Mouse (Mus musculus) T-helper 1 cell (primary cell): ENCODE measurements around the gene Axl.
"Not testable (repeated sequence)": the region's sequence is repeated elsewhere in the genome, so short reads cannot be mapped to it uniquely, and the experiment has no call there.

Experiments
- in situ Hi-C: fragments of 300-600 bp; cut with MboI, MseI; formaldehyde crosslinking; loops from one replicate; pipeline ENCODE4 v1.15.1; 2025; ENCODE audit warnings: high pct_unique_total_duplicates

The Axl gene

DNA sequence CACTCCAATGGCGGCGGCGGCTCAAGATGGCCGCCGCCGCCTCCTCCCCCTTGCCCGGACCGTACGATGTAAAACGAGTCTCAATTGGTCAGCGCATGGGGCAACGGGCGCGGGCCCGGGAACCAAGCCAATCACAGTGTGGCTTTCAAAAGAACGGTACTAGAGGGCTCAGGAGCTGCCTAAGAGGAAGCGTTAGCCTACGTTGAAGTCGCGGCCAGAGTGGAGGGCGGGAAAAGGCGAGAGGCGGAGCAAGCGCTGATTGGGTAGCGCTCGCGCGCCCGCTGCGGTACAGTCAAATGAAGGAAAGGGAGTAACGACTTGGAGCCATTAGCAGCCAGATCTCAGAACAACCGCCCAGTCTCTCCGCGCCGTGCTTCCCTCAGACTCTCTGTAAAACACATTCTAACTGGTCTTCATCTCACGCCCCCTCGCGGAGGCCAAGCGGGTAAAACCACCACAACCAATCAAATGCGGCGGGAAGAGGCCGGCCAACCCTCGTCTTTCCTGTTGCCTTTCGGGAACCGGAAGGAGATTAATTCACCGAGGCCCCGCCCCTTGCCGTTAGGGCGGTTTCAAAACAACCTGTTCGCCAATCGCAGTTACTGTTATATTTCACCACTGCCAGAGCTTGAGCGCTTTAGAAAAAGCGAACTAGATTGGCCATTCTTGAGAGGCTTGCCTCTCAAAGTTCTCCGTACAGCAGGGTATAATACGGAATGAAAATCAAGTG, 33.6 kb downstream of the Axl start, which contains the start of gene Hnrnpul1:
Gene Hnrnpul1, minus strand, starts transcription at position 20 of the 730 bp plus-strand sequence.
- in situ Hi-C loops = loop anchor here (5.0 kb wide), 1 partner anchor 52 kb away; no protein-coding TSS in a partner anchor

DNA sequence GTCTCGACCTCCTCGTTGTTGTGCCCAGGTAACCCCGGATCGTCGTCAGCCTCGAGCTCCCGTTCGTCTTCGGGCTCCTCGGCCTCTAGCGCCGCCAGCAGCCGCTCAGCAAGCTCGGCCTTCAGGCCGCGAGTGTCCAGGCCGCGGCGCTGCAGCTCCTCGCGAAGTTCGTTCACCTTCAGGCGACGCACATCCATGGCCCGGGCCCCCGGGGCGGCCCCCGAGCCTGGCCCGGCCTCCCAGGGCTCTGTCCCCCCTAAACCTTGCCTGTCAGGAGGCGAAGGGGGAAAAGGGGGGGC, 34.1 kb downstream of the Axl start:
- in situ Hi-C loops = no loop called here

DNA sequence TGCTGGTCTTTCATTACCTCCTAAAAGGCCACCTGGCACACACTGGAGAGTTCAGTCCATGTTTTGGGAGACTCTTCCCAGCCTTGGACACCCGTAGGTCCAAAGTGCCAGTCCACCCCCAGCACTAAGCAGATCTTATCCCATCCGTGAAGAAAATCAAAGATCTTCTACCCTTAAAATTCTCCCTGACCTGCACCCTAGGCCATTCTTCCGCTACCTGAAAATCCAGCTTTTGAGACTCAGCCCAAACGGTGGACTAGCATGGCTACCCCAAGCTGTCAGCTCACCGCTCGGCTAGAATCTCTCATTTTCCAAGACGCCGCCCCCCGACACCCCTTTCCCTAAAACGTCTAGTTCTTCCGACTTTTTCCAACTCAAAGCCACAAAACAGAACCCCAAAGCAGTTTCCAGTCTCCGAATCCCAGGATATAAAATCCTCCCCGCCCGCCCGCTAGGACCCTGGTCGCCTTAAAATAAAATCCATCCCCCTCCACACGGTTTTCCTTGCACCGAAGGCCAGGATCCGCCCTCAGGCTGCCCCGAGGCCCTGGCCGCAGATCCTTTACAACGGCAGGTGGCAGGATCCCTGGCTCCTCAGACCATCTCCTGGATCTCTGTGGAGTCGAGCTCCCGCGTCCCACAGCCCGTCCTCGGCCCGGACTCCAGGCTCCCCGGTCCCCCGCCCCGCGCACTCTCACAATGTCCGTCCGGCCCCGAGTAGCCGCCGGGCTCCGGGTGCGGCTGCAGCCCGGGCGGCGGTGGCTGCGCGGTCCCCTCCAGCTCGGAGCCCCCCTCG, 34.7 kb downstream of the Axl start:
- in situ Hi-C loops = no loop called here

DNA sequence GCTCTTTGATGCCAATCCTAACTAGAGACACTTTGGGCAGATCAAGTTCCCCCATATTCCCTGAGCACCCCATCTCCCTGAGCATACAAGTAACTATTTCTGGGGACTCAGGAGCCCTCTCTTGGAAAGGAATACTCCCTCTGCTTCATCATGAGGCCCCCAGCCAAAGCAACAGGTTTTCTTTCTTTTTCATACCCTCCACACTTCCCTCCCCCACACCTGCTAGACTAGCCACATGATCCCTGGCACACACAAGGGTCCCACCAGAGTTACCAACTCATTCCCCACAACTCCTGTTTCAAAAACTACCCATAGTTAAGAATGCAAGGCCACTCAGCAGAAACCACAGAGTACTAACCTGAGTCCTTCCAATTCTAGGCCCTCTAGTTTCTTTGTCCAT, 35.4 kb downstream of the Axl start:
- in situ Hi-C loops = no loop called here

DNA sequence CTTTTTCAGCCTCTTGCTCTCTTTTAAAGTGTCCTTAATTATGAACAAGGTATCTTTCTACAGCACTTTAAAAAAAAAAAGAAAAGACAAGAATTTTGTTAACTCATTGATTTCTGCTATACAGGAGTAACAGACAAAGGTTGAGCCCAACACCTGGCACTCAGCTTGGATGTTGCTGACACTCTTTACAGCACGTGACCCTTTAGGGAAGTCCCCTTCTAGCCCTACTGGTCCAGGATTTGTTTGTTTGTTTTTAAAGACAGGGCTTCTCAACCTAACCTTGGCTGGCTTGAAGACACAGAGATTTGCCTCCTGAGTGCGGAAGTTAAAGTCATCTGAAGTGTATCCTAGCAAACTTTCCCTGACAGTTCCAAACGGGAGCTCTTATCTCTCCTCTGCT, 41.7 kb downstream of the Axl start:
- in situ Hi-C loops = loop anchor here (25.0 kb wide), 1 partner anchor 1440 kb away; the partner anchor contains the start of genes BC024978, Gm21983, Mia and Rab4b

DNA sequence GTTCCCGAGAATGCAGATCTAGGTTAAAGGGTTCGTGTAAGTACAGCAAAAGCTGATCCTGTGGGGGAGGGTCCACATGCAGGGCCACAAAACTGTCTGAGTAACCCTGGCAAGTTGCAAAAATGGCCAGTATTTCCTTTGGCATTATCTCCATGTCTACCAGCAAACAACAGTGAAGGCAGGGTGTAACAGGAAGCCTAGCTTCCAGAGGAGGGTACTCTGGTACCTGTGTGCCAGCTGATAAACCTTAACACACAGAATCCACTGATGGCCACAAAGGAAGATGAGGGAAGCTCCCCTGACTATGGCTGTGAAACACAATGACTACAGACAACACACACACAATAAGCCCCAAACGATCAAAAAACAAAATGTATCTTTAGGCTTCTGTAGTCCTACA, 50.2 kb downstream of the Axl start:
- in situ Hi-C loops = loop anchor here (25.0 kb wide), 1 partner anchor 1449 kb away; the partner anchor contains the start of genes BC024978, Gm21983, Mia and Rab4b

DNA sequence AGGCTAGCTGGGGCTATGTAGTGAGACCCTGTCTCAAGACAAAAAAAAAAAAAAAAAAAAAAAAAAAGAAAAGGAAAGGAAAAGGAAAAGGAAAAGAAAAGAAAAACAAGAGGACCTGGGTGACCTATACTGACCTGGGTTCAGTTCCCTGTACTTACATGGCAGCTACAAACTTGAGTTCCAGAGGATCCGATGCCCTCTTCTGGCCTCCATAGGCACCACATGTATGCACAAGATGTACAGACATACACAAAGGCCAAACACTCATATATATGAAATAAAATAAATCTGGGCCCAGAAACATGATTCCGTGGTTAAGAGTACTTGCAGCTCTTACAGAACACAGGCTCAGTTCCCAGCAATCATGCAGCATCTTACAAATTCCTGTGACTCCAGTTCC, 51.6 kb downstream of the Axl start:
- in situ Hi-C loops = loop anchor here (25.0 kb wide), 1 partner anchor 1450 kb away; the partner anchor contains the start of genes BC024978, Gm21983, Mia and Rab4b

DNA sequence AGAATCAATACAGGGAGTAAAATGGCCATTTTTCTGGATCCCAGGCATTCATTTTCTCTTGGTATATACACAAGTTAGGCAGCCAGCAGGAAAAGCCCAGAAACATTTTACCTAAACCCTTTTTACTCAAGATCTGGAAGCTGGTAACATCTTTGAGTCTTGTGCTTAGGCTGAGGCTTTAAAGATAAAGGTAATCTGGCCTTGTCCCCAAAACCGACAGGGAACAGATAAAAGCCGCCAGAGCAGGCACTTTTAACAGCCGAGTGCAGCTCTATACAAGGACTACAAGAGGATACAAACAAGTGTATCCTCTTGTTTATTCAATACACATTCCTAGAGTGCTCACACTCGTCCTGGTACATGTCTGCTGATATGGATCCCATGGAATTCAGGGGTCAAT, 53.5 kb downstream of the Axl start:
- in situ Hi-C loops = loop anchor here (25.0 kb wide), 1 partner anchor 1452 kb away; the partner anchor contains the start of genes BC024978, Gm21983, Mia and Rab4b

DNA sequence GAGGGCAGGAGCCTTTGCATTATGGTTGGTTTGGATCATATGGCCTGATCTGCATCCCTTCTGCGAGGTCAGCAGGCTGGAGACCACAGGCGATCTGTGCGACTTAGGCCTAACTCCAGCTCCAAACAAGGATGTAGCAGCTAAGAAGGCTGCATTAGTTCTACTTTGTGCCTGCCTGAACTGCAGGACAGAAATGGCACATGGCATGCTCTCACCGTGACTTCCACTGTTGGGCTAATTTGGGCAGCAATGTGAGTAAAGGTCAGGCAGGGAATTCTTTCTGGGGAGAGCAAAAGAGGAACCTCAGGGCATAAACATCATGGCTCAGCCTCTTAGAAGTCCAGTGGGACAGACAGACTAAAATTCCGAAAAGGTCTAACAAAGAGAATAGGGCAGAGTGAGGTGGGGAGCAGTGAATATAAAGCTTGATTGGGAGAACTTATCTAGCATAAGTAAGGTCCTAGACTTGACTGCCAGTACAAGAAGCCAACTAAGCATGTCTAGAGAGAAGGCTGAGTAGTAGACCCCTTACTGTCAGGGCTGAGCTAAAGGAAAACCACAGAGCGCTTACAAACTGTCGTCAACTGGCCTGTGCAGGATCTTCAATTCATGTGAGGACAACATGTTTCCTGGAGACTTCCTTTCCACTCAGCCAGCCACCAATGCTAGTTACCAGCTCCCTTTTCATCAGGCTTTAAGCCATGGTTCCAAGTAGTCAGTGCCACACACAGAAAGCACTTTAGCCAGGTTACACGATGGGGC, 57.0 kb downstream of the Axl start:
- in situ Hi-C loops = loop anchor here (25.0 kb wide), 1 partner anchor 1456 kb away; the partner anchor contains the start of genes BC024978, Gm21983, Mia and Rab4b

DNA sequence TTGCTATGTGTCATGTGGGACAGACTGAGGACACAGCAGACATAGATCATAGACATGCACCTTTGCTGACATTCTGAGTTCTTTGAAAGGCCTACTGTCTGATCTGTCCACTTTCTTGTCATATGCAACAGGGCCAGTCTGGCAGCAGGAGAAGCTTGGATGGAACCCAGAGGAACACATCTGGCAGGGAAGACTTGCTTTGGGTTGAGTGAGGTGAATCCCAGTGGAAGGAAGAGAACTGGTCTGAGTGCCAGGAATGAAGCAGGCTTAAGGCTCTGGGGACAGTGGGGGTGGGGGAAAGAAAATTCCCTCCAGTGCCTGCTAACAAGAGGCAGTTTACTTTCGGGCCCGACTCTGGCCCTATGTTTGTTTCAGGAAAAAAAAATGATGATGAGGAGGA, 58.6 kb downstream of the Axl start:
- in situ Hi-C loops = loop anchor here (25.0 kb wide), 1 partner anchor 1457 kb away; the partner anchor contains the start of genes BC024978, Gm21983, Mia and Rab4b

DNA sequence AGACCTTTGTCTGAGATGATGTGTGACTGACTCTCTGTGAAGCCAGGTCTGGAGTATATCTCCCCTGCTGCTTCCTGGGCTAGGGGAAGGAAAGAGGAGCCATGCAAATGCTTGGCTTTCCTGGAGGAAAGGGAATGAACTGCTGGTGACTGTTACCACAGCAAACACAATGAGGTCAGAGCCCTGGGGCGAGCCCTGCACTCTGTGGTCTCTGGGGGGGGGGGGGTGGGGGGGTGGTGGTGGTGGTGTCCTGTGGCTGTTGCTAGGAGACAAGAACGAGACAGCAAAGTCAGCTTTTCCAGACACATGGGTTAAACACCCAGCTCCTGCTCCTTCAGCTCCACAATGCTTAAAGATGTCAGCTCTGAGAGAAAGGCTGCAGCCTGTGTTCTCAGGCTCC, 59.1 kb downstream of the Axl start:
- in situ Hi-C loops = loop anchor here (25.0 kb wide), 1 partner anchor 1458 kb away; the partner anchor contains the start of genes BC024978, Gm21983, Mia and Rab4b

DNA sequence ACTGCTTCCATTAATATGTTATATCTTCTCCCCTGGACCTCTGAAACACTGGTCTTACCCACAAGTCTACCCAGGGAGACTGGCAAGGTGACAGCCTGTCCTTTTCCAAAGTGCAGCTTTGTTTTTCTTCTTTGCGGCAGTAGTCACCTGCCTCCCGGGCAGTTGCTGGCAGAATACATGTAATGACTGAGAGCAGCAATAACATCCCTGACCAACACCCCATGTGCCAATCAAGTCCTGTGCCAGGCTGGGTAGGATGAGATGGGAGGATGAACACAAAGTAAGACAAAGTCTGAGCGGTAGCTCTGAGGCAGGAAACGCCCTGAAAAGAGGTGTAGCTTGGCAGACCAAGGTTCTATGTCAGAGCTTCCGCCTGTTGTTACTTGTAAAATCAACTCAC, 60.7 kb downstream of the Axl start:
- in situ Hi-C loops = loop anchor here (25.0 kb wide), 1 partner anchor 1460 kb away; the partner anchor contains the start of genes BC024978, Gm21983, Mia and Rab4b

DNA sequence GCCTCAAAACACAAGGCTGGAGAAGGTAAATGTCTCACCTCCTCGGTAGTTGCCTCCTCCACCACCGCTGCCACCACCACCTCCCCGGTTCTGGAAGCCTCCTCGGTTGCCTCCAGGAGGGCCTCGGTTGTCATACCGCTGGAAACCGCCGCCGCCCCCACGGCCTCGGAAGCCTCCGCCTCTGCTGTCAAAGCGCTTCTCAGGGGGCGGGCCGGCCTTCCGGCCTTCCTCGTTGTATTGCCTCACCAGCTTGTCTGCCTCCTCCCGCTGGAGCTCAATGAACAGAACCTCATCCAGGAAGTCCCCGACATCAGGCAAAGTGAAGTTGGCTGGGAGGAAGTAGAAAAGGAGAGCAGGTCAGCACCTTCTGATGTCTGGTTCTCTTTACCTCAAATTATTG, 62.6 kb downstream of the Axl start:
- in situ Hi-C loops = loop anchor here (25.0 kb wide), 1 partner anchor 1461 kb away; the partner anchor contains the start of genes BC024978, Gm21983, Mia and Rab4b

DNA sequence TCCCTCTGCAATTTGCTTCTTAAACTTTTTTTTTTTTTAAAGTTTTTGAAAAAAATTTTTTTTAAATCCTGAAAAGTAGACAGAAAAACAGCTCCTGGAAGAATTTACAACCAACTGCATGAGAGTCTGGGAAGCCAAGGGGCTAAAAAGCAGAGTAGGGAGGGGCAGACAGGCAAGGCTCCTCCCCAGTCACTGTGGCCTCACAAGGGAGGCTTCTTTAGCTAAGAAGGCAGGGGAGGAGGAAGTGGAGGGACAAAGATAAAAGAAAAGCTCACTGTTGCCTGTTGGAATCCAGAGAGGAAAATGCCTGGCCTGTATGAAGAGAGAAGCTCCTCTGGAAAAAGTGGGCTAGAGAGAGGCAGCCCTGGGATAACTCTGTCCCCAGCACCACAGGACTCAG, 66.7 kb downstream of the Axl start:
- in situ Hi-C loops = not testable (repeated sequence)

DNA sequence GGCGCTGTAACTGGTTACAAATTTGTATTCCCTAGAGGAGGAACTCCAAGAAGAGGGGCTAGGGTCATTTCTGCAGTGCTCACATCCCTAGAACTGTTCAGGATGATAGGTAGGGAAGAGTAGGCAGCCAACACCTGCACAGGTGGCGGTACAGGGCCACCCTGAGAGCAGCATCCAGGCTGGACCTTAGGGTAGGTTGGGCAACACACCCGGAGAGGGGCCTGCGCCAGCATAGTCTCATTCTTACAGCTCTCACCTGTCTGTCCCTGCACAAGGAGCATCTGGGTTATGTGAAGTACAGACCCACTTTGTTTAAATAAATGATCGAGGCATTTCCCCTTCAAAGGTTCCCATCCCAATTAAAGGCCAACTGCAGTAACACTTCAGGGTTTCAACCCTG, 67.7 kb downstream of the Axl start:
- in situ Hi-C loops = no loop called here

DNA sequence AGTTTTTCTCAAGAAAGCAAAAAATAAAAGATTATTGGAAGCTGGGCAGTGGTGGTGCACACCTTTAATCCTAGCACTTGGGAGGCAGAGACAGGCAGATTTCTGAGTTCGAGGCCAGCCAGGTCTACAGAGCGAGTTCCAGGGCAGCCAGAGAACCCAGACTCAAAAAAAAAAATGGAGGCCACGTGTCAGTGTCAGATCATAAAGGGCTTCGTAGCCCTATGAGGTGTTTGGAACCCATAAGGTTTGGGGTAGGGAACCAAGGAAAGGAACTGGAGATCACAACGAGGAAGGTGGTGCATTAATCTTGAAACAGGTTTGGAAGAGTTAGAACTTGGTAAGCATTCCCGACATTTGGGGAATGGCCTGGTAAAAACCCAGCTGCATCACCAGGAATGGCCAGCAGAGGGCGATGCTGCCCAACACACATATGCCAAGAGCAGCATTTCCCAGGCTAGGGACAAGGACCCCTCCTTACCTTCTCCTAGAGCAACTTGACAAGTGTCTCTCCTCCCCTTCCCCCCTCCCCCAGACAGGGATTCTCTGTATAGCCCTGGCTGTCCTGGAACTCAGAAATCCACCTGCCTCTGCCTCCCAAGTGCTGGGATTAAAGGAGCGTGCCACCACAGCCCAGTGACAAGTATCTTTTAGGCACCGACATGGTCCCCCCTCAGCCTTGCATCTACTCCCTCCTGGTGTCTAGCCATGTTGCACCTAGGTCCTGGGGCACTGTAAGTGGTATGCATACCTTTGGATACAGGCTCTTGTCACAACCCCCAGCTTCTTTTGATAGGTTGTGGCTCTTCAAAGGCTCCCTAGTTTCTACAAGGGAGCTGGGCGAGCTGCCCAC, 68.5 kb downstream of the Axl start:
- in situ Hi-C loops = no loop called here

DNA sequence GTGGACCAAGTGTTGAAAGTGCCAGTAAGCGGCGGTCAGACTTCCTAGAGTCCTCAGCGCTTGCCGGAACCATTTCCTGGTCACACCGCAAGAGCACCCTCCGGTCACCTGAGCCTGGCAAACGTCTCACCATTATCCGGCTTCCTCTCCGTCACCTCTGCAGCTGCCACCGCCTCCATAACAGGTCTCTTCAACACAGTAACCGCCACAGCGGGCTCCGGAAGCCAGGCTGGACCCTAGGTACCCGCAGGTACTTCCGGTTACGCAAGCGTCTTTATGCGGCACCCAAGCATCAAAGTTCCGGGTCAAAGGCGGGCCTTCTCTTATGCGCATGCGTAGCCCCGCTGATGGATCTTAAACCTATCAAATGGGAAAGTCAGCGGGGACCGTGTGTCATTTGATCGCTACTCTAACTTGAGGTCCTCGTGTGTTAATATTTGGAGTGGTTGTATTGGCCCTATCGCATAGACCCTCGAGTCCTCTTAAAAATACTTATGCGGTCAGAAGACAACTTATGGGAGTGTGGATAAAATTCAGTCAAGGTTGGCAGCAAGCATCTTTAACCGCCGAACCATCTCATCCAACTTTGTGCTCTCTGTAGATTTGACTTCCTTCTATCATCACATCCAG, 69.6 kb downstream of the Axl start, which contains the start of gene Ccdc97:
Gene Ccdc97, minus strand, starts transcription at position 301 of the 630 bp plus-strand sequence.
- in situ Hi-C loops = no loop called here

DNA sequence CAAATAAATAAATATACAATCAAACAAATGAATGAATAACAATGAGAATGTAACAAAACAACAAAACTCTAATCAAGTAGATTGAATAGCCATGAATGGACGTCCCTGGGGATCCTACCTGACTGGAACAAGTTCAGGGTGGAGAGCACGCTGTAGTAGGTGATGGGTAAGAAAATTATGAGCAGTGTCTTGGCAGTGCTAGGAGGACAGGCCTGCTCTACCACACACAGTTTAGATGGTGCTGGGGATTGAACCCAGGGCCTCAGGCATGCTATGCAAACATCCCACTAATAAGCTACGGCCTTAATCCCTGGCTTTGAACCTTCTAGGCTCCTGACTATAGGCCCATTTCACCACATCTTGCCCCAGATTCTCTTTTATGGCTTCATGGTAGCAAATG, 71.0 kb downstream of the Axl start:
- in situ Hi-C loops = no loop called here

DNA sequence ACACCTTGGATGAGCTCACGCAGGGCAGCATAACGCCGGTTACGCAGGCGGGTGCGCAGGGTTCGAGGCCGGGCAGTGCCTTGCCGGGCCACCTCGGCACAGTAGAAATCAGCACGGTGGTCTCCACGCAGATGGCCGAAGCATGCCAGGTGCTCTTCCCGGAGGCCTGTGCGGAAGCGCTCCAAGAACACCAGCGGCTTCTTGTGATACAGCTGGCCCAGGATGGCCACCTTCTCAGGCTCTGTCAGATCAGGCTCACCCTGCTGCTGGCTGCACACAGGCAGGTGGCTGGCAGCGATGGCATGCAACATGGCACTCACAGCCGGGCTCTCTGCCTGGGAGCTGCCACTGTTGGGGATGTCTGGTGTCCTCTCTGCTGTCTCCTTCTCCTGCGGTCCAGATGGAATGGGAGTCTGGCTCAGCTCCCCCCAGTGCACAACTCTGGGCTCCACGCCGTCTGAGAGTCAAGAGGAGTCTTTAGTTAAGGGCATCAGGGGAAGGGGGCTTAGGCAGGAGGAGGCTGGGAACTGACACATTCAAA, 72.7 kb downstream of the Axl start:
- in situ Hi-C loops = no loop called here

DNA sequence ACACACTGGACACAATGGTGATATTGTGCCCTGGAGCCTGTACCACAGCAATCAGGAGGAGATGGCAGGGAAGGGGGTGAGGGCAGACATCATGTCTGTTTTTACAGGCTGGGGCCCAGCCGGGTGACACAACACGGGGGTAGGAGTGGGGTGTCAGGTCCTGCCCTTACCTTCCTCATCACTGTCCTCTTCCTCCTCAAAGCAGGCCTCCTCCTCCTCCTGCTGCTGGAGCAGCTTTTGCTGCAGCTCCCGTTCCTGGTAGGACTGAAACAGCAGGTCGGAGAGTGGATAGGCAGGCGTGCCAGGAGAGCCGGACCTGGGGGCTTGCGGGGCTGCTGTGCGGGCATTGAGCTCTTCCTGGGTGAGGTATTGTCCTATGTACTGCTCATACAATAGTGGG, 73.9 kb downstream of the Axl start:
- in situ Hi-C loops = no loop called here
